Mouse (Mus musculus) T-helper 17 cell (primary cell): ENCODE data around the gene Fam129b.

Source experiments
- in situ Hi-C, 2 experiments: fragments of 300-600 bp; cut with MboI, MseI; formaldehyde crosslinking; loops; 1 replicate in 1 of 2; 2 replicates in 1 of 2; pipeline ENCODE4 v1.15.1; 2025; ENCODE audit warnings: high pct_unique_total_duplicates in 2 of 2

Gene Fam129b

DNA sequence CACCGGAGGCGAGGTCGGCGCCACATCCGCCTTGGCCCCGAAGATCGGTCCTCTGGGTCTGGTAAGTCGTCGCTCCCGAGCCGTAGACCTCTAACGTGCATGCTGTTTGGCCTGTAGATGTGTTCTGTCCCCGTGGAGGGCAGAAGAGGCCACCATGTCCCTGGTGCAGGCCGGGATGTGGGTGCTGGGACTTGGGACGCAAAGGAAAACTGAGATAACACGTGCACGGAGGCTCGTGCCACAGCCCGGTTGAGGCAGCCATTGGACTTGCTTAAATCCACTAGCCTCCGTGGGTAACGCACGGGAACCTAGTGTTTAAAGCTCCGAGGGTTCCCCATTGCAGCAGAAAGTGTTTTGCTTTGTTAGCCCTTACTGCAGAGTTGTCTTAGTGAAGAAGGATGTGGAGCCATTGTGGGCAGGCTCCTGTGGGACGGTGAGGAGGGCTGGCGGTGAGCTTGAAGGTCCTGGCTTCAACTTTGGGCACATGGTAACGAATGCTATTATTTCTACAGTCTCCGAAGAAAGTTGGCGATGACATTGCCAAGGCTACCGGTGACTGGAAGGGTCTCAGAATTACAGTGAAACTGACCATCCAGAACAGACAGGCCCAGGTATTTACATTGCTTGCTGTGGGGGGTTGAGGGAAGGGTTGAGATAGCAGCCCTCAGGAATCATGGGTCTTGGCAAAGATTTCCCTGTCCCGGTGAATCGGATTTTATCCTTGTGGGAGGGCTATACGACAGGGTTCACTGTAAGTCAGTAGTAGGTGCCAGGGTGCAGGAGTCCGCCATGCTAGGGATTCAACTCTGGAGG, 86.4 kb downstream of the Fam129b start:
- in situ Hi-C loops, result loop anchor here (10.0 kb wide), 3 partner anchors 827 to 2003 kb away; partner anchors contain the start of genes Hspa5 (in 1 of the 2) and Traf1 (in 1 of the 2)

GRCm38 (mm10) chr2:32962875-32963220, 86.9 kb downstream of the Fam129b start:
- in situ Hi-C loops, result loop anchor here (10.0 kb wide), 3 partner anchors 828 to 2002 kb away; partner anchors contain the start of genes Hspa5 (in 1 of the 2) and Traf1 (in 1 of the 2)

DNA sequence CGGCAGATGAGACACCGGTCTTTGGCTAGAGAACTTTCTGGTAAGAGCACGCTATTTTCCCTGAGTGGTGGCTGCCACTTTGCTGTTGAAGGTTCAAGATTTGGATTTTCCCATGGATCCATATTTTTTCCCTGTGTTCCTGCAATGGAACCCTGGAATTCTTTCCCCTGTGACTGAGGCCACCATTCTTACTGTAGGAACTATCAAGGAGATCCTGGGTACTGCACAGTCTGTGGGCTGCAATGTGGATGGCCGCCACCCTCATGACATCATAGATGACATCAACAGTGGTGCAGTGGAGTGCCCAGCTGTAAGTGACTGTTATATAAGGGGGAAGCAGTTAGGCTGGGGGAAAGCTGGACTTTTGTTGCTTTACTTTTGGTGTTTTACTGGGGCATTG, 87.6 kb downstream of the Fam129b start:
- in situ Hi-C loops, result loop anchor here (10.0 kb wide), 3 partner anchors 829 to 2001 kb away; partner anchors contain the start of genes Hspa5 (in 1 of the 2) and Traf1 (in 1 of the 2)

DNA sequence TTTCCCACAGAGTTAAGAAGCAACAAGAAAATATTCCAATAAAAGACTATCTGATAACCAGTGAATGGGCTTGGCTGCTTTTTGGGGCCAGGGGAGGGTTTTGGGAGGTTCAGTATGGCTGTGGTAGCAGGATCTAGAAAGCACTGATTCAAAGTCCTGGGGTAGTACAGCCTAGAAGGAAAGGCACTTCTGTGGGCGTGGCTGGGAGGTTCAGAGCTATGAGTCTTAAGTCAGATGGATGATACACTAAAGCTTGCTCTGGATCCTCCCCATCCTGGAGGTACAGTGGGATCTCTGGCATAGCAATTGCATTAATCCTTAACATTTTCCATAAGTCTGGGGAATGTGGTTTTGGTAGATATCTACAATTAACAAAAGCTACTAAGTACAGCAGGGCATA, 88.1 kb downstream of the Fam129b start:
- in situ Hi-C loops, result loop anchor here (10.0 kb wide), 3 partner anchors 829 to 2001 kb away; partner anchors contain the start of genes Hspa5 (in 1 of the 2) and Traf1 (in 1 of the 2)

- in situ Hi-C loops, result loop anchor here (10.0 kb wide), 3 partner anchors 830 to 2000 kb away; partner anchors contain the start of genes Hspa5 (in 1 of the 2) and Traf1 (in 1 of the 2)
Observed at GRCm38 (mm10) chr2:32964659-32965457, 88.9 kb downstream of the Fam129b start.

DNA sequence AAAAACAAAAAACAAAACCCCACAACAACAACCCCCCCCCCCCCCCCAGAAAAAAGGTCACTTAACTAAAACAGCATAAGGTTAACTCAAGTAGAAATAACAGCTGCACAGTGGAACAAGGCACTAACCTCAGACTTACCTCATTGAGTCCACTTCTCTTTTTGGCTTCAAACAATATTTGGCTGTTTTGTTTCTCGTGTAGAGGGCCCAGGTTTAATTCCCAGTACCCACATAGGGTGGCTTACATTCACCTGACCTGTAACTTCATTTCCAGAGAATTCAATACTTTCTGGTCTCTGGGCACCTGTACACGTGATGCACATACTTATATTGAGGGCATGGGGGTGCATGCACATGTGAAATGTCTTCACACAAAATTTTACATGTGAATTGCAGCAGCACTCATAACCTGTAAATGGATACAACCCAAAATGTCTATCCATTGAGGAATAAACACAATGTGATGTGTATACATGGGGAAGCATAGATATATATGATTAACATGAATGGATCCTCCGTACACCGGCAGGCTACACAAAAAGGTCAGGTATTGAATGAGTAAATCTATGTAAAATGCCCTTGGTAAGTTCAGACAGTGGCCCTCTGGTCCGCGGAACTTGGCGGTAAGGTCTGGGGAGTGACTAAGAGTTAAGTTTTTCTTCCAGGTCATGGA, 89.7 kb downstream of the Fam129b start:
- in situ Hi-C loops, result loop anchor here (10.0 kb wide), 3 partner anchors 831 to 1999 kb away; partner anchors contain the start of genes Hspa5 (in 1 of the 2) and Traf1 (in 1 of the 2)

GRCm38 (mm10) chr2:32966184-32966688, 90.3 kb downstream of the Fam129b start:
- in situ Hi-C loops, result loop anchor here (10.0 kb wide), 3 partner anchors 831 to 1999 kb away; partner anchors contain the start of genes Hspa5 (in 1 of the 2) and Traf1 (in 1 of the 2)

GRCm38 (mm10) chr2:32966689-32967631, 91.0 kb downstream of the Fam129b start:
- in situ Hi-C loops, result loop anchor here (10.0 kb wide), 3 partner anchors 832 to 1998 kb away; partner anchors contain the start of genes Hspa5 (in 1 of the 2) and Traf1 (in 1 of the 2)

- in situ Hi-C loops, result loop anchor here (10.0 kb wide), 3 partner anchors 833 to 1997 kb away; partner anchors contain the start of genes Hspa5 (in 1 of the 2) and Traf1 (in 1 of the 2)
Observed at GRCm38 (mm10) chr2:32968024-32968614, 92.2 kb downstream of the Fam129b start.

DNA sequence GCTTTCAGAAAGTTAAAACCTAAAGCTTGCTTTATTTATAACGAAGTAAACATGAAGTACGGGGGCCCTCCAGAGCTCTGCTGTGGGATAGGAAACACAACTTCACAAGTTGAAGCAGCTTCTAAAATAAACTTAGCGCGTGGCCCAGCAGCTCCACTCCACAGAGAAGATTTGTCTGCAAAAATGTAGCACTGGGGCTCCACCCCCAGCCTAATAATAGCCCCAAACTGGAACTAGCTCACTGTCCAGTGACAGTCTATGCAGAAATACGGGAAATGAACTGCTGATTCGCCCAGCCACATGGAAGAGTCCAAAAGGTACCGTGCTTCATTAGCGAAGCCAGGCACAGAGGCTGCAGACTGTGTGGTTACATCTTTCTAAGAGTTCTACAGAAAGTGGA, 93.4 kb downstream of the Fam129b start:
- in situ Hi-C loops, result loop anchor here (10.0 kb wide), 3 partner anchors 835 to 1995 kb away; partner anchors contain the start of genes Hspa5 (in 1 of the 2) and Traf1 (in 1 of the 2)

DNA sequence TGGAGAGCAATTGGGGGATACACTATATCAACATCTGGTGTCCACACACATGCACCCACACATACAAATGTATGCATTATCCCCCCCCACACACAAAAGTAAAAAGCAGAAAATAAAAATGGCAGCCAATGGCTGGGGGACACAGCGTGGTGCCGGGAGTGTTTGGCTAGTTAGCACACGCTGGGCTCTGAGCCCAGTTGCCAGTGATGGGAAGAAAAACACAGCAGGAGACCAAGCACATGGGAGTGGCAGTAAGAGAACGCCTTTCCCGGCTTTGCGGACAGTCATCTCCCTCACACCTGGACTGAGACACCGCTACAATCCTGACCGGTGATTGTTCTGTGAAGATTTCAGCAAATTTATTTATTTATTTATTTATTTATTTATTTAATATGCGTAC, 95.3 kb downstream of the Fam129b start:
- in situ Hi-C loops, result no loop called here

DNA sequence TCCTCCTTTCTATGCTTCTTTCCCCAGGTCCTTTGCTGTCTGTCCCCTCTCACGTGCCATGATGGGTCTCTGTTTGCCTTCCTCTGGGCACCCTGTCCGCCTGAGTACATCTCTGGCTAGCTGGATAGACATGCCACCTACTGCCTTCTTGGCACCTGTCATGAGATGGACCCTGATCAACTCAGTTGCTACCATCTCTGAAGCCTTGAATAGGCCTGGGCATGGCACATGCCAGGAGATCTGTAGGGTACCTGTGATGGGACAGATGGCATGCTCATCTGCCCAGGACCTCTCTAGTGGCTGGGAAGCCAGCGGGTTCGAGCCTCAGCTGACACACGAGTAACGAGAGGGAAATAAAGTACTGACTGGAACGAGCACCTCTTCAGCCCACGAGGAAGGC, 98.3 kb downstream of the Fam129b start:
- in situ Hi-C loops, result no loop called here
